Mouse (Mus musculus) embryonic facial prominence, embryonic 11.5 days (tissue): Measurements from ENCODE around the gene Pcnx2. TPM values are rescaled to one million over a fixed set of nuclear protein-coding genes. Genes with fewer than 3 reads are reported as not detected.

Experiments used
- ATAC-seq: fragments of 200-750 bp; cut with Nextera tagmentation; replicated peaks from 2 replicates; pipeline ENCODE4 v1.8.0; 2017; ENCODE audit warnings: low read depth; ENCODE audit not compliant: insufficient number of reproducible peaks, low FRiP score, low TSS enrichment
- DNase-seq: peaks from one replicate; pipeline ENCODE4 v3.0.0-alpha.2; 2015; ENCODE audit warnings: low spot score
- H3K27ac ChIP-seq: fragments of 300-500 bp; sonication (generic); replicated peaks from 2 replicates; pipeline ENCODE4 v1.5.1; 2014; ENCODE audit warnings: mild to moderate bottlenecking, low read depth, low read length, control low read depth
- H3K27me3 ChIP-seq: fragments of 300-500 bp; sonication (generic); 2 replicates; pipeline ENCODE4 v1.6.1; 2014; ENCODE audit warnings: mild to moderate bottlenecking, low read length, moderate library complexity, mixed read lengths; ENCODE audit not compliant: control insufficient read depth, insufficient read depth
- H3K36me3 ChIP-seq: fragments of 300-500 bp; sonication (generic); replicated peaks from 2 replicates; pipeline ENCODE4 v1.6.1; 2014; ENCODE audit warnings: low read depth, mild to moderate bottlenecking, low read length, moderate library complexity, mixed read lengths; ENCODE audit not compliant: control insufficient read depth, insufficient read depth
- H3K4me1 ChIP-seq: fragments of 300-500 bp; sonication (generic); 2 replicates; pipeline ENCODE4 v1.6.1; 2014; ENCODE audit warnings: low read length, mixed read lengths; ENCODE audit not compliant: control insufficient read depth, insufficient read depth
- H3K4me2 ChIP-seq: fragments of 300-500 bp; sonication (generic); 2 replicates; pipeline ENCODE4 v1.6.1; 2014; ENCODE audit warnings: low read depth, mild to moderate bottlenecking, control low read depth, low read length, moderate library complexity
- H3K4me3 ChIP-seq: fragments of 300-500 bp; sonication (generic); 2 replicates; pipeline ENCODE4 v1.5.1; 2014; ENCODE audit warnings: low read depth, low read length, control low read depth
- H3K9ac ChIP-seq: fragments of 300-500 bp; sonication (generic); replicated peaks from 2 replicates; pipeline ENCODE4 v1.6.1; 2014; ENCODE audit warnings: mild to moderate bottlenecking, control low read depth, low read length
- H3K9me3 ChIP-seq: fragments of 300-500 bp; sonication (generic); replicated peaks from 2 replicates; pipeline ENCODE4 v1.6.1; 2016; ENCODE audit warnings: mild to moderate bottlenecking, low read length, inconsistent platforms, mixed read lengths; ENCODE audit not compliant: control insufficient read depth
- WGBS: fragments of 180-500 bp; shearing (Covaris S2); extraction: QIAGEN DNeasy Blood & Tissue Kit; methylation state at CpG from one replicate; pipeline ENCODE4 v1.1.7; 2014; 5-methylcytosine and 5-hydroxymethylcytosine counted together
- polyA plus RNA-seq: library from polyadenylated mRNA; unstranded; fragments of >200 nt; fragmentation: Nextera tagmentation; extraction: Ambion mirVana; gene quantifications from 2 replicates; pipeline ENCODE4 v1.2.1, GENCODE M21; 2014

Pcnx2 gene
- polyA plus RNA-seq, 1 experiment from 2014 or later, result 0.25 TPM

- H3K4me1 ChIP-seq, result no peaks in the 10 kb centered on the region
- H3K36me3 ChIP-seq, result no peaks in the 10 kb centered on the region
- H3K4me3 ChIP-seq, result no peak overlapping the region
- H3K4me2 ChIP-seq, result no peak overlapping the region
- ATAC-seq, result no peak
- H3K9ac ChIP-seq, result no peak overlapping the region
- no peaks in the 10 kb centered on the region for H3K27me3 ChIP-seq
- WGBS, result 64% methylated on average over 15 of the region's 15 CpGs
- no peak for DNase-seq
- no peak overlapping the region for H3K27ac ChIP-seq
- no peaks in the 10 kb centered on the region for H3K9me3 ChIP-seq
These were observed 54.8 kb downstream of the Pcnx2 start for GRCm38 (mm10) chr8:125843122-125843836.

- H3K4me1 ChIP-seq, result no peaks in the 10 kb centered on the region
- ATAC-seq (no peak), DNase-seq (no peak)
- H3K4me3 ChIP-seq, result no peak overlapping the region
- H3K36me3 ChIP-seq, result no peaks in the 10 kb centered on the region
- no peak overlapping the region for H3K9ac ChIP-seq
- H3K9me3 ChIP-seq, result no peaks in the 10 kb centered on the region
- H3K4me2 ChIP-seq, result no peak overlapping the region
- no peaks in the 10 kb centered on the region for H3K27me3 ChIP-seq
- 35% methylated on average over 7 of the region's 7 CpGs for WGBS
- H3K27ac ChIP-seq, result no peak overlapping the region
These were observed 56.0 kb downstream of the Pcnx2 start for GRCm38 (mm10) chr8:125842158-125842557.

GRCm38 (mm10) chr8:125824688-125825087 lies 73.4 kb downstream of the Pcnx2 start:
- Histone ChIP-seq H3K27ac (no peak overlapping the region), H3K4me3 (no peak overlapping the region), H3K9me3 (no peaks in the 10 kb centered on the region), H3K4me2 (no peak overlapping the region), H3K4me1 (no peaks in the 10 kb centered on the region), H3K9ac (no peak overlapping the region), H3K27me3 (no peaks in the 10 kb centered on the region), H3K36me3 (no peaks in the 10 kb centered on the region)
- WGBS, result 30% methylated on average over 2 of the region's 2 CpGs
- ATAC-seq, result no peak
- DNase-seq, result peak; percentile 38

GRCm38 (mm10) chr8:125823719-125824118 lies 74.4 kb downstream of the Pcnx2 start:
- no peak overlapping the region for H3K9ac ChIP-seq
- no peaks in the 10 kb centered on the region for H3K27me3 ChIP-seq
- 71% methylated on average over 12 of the region's 12 CpGs for WGBS
- H3K27ac ChIP-seq, result no peak overlapping the region
- ATAC-seq (no peak), DNase-seq (no peak)
- H3K36me3 ChIP-seq, result no peaks in the 10 kb centered on the region
- H3K9me3 ChIP-seq, result no peaks in the 10 kb centered on the region
- no peaks in the 10 kb centered on the region for H3K4me1 ChIP-seq
- no peak overlapping the region for H3K4me3 ChIP-seq
- H3K4me2 ChIP-seq, result no peak overlapping the region

- Histone ChIP-seq H3K4me3 (no peak overlapping the region), H3K9ac (no peak overlapping the region), H3K9me3 (no peaks in the 10 kb centered on the region), H3K4me1 (no peaks in the 10 kb centered on the region), H3K27me3 (no peaks in the 10 kb centered on the region), H3K27ac (no peak overlapping the region), H3K36me3 (no peaks in the 10 kb centered on the region), H3K4me2 (no peak overlapping the region)
- ATAC-seq, result no peak
- 87% methylated on average over 14 of the region's 14 CpGs for WGBS
- no peak for DNase-seq
These were observed 76.1 kb downstream of the Pcnx2 start for GRCm38 (mm10) chr8:125822065-125822464.

GRCm38 (mm10) chr8:125819797-125820196 lies 78.3 kb downstream of the Pcnx2 start:
- Histone ChIP-seq H3K27ac (no peak overlapping the region), H3K27me3 (no peaks in the 10 kb centered on the region), H3K4me1 (no peaks in the 10 kb centered on the region), H3K9ac (no peak overlapping the region), H3K9me3 (no peaks in the 10 kb centered on the region; the same call in 1 of the 2 replicates), H3K4me2 (no peak overlapping the region), H3K36me3 (no peaks in the 10 kb centered on the region), H3K4me3 (no peak overlapping the region)
- DNase-seq (no peak), ATAC-seq (no peak)
- WGBS, result 85% methylated on average over 7 of the region's 7 CpGs

GRCm38 (mm10) chr8:125818796-125819195 lies 79.3 kb downstream of the Pcnx2 start:
- H3K9me3 ChIP-seq, result no peaks in the 10 kb centered on the region; the same call in 1 of the 2 replicates
- H3K4me2 ChIP-seq, result no peak overlapping the region
- H3K27ac ChIP-seq, result no peak overlapping the region
- H3K4me1 ChIP-seq, result no peaks in the 10 kb centered on the region
- no peak overlapping the region for H3K4me3 ChIP-seq
- H3K27me3 ChIP-seq, result no peaks in the 10 kb centered on the region
- H3K9ac ChIP-seq, result no peak overlapping the region
- DNase-seq, result no peak
- no peak for ATAC-seq
- no peaks in the 10 kb centered on the region for H3K36me3 ChIP-seq
- 78% methylated on average over 9 of the region's 9 CpGs for WGBS

- DNase-seq, result no peak
- ATAC-seq, result no peak
These were observed 81.4 kb downstream of the Pcnx2 start for GRCm38 (mm10) chr8:125816742-125817141.

More at GRCm38 (mm10) chr8:125816742-125817141, 81.4 kb downstream of the Pcnx2 start:
- no peak overlapping the region for H3K27ac ChIP-seq
- H3K9ac ChIP-seq, result no peak overlapping the region
- H3K36me3 ChIP-seq, result no peaks in the 10 kb centered on the region
- no peaks in the 10 kb centered on the region; the same call in 1 of the 2 replicates for H3K9me3 ChIP-seq
- no peaks in the 10 kb centered on the region for H3K4me1 ChIP-seq
- WGBS, result 76% methylated on average over 5 of the region's 5 CpGs
- no peaks in the 10 kb centered on the region for H3K27me3 ChIP-seq
- no peak overlapping the region for H3K4me2 ChIP-seq
- H3K4me3 ChIP-seq, result no peak overlapping the region
